Mouse (Mus musculus): ENCODE measurements around the gene Rbfox1. TPM values are rescaled to one million over a fixed set of nuclear protein-coding genes. Genes with fewer than 3 reads are reported as not detected.

Gene Rbfox1
- polyA plus RNA-seq, 1 experiment from 2014 or later = 75.8 TPM

DNA sequence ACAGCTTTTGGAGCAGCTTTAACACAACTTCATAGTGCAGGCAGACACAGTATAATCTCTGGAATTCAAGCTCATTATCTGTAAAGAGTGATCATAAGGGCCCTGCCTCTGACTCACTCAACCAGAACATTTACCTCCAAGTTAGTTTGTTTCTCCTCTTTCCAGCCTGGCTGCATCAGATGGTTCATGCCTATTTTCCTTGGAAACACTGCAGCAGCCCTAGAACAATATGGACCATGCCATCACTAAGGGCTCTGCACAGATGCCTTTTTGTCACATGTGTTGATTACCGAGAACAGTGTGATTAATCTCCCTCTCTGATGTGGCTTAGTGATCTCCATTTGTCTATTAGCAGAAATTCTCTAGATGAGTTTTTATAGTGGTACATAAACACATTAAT is 60.5 kb downstream of the Rbfox1 start:
- Histone ChIP-seq H3K4me1 (ENCODE audit: control insufficient read depth, insufficient read depth, low read length) (no peaks in the 10 kb centered on the region), H3K9ac (ENCODE audit: low read length) (no peak overlapping the region), H3K4me3 (ENCODE audit: low read depth, low read length) (no peak overlapping the region), H3K4me2 (ENCODE audit: low read length) (no peak overlapping the region), H3K9me3 (replicated peaks; ENCODE audit: control insufficient read depth, low read length) (no peaks in the 10 kb centered on the region), H3K27ac (ENCODE audit: low read depth, low read length) (no peak overlapping the region), H3K36me3 (ENCODE audit: control insufficient read depth, insufficient read depth, low read length) (no peaks in the 10 kb centered on the region), H3K27me3 (replicated peaks; ENCODE audit: control insufficient read depth, insufficient read depth, low read length) (no peaks in the 10 kb centered on the region)
- ATAC-seq (no peak), DNase-seq (ENCODE audit: low spot score) (no peak)
- 47% methylated on average over 1 of the region's 1 CpGs for WGBS

DNA sequence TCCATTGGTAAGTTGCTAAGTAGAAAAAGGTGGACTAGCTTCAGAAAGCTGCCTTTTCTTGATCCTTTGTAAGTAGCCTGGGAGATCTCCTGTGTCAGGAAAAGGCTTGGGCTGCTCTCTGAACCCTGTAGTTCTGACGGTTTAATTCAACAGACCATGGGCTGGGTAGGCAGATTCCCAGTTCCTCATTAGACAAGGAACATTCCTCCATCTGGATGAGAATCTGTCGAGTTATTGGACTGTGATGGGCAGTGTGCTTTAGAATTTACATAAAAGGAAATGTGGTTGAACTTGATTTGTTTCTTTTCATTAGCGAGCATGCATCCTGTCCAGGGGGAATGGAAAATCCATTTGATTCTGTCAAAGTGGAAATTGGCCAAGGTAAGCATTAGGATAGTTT is 68.0 kb downstream of the Rbfox1 start:
- WGBS = 79% methylated on average over 3 of the region's 3 CpGs
- ATAC-seq (no peak), DNase-seq (ENCODE audit: low spot score) (no peak)
- H3K4me3 ChIP-seq (ENCODE audit: low read depth, low read length) = no peak overlapping the region
- no peaks in the 10 kb centered on the region for H3K9me3 ChIP-seq (replicated peaks; ENCODE audit: control insufficient read depth, low read length)
- H3K27ac ChIP-seq (ENCODE audit: low read depth, low read length) = no peak overlapping the region
- no peaks in the 10 kb centered on the region for H3K27me3 ChIP-seq (replicated peaks; ENCODE audit: control insufficient read depth, insufficient read depth, low read length)
- no peaks in the 10 kb centered on the region for H3K4me1 ChIP-seq (ENCODE audit: control insufficient read depth, insufficient read depth, low read length)
- H3K4me2 ChIP-seq (ENCODE audit: low read length) = no peak overlapping the region
- no peak overlapping the region for H3K9ac ChIP-seq (ENCODE audit: low read length)
- H3K36me3 ChIP-seq (ENCODE audit: control insufficient read depth, insufficient read depth, low read length) = no peaks in the 10 kb centered on the region

DNA sequence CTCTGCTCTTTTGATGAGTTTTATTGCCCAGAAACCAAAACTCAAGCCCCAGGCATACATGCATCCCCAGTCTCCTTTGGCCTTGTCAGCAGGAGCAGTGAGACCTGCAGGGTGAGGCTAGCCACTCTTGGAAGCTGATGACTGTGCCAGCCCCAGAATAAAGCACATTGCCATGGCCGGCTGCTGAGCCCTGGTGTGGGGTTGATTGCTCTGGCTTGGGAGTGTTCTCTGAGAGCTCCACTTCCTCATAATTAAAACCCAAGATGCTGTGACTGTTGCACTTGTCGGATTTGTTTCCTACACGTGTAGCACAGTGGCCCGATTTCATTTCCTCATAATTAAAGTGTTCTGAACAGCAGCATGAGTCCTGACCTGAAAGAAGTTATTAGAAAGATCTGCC is 72.3 kb downstream of the Rbfox1 start:
- no peak overlapping the region for H3K9ac ChIP-seq (ENCODE audit: low read length)

DNA sequence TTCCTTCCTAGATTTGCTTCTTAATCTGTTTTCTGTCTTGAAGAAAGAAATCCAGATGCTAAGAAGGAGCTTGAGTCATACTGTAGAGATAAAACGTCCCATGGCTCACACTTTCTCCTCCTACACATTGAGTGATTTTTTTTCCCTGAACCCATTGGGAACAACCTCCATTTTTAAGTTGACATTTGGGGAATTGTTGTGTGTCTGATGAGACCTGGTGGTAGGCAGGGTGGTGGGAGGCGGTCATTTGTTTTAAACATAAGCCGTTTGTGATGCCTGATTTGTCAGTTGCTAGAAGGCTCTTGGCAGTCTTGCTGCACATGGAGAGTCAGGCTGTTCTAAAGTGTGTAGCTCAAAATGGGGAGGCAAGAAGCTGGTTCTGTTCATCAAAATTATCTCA is 76.6 kb downstream of the Rbfox1 start:
- Histone ChIP-seq H3K4me2 (ENCODE audit: low read length) (no peak overlapping the region), H3K27ac (ENCODE audit: low read depth, low read length) (no peak overlapping the region), H3K9me3 (replicated peaks; ENCODE audit: control insufficient read depth, low read length) (no peaks in the 10 kb centered on the region), H3K4me3 (ENCODE audit: low read depth, low read length) (no peak overlapping the region), H3K36me3 (ENCODE audit: control insufficient read depth, insufficient read depth, low read length) (no peaks in the 10 kb centered on the region), H3K4me1 (ENCODE audit: control insufficient read depth, insufficient read depth, low read length) (no peaks in the 10 kb centered on the region), H3K27me3 (replicated peaks; ENCODE audit: control insufficient read depth, insufficient read depth, low read length) (no peaks in the 10 kb centered on the region), H3K9ac (ENCODE audit: low read length) (no peak overlapping the region)
- no peak for ATAC-seq
- DNase-seq (ENCODE audit: low spot score) = no peak
- WGBS = 83% methylated on average over 3 of the region's 3 CpGs

More for the DNA sequence above, 72.3 kb downstream of the Rbfox1 start:
- Histone ChIP-seq H3K4me2 (ENCODE audit: low read length) (no peak overlapping the region), H3K27ac (ENCODE audit: low read depth, low read length) (no peak overlapping the region), H3K27me3 (replicated peaks; ENCODE audit: control insufficient read depth, insufficient read depth, low read length) (no peaks in the 10 kb centered on the region), H3K4me3 (ENCODE audit: low read depth, low read length) (no peak overlapping the region), H3K36me3 (ENCODE audit: control insufficient read depth, insufficient read depth, low read length) (no peaks in the 10 kb centered on the region), H3K4me1 (ENCODE audit: control insufficient read depth, insufficient read depth, low read length) (no peaks in the 10 kb centered on the region), H3K9me3 (replicated peaks; ENCODE audit: control insufficient read depth, low read length) (no peaks in the 10 kb centered on the region)
- 77% methylated on average over 4 of the region's 4 CpGs for WGBS
- no peak for ATAC-seq
- DNase-seq (ENCODE audit: low spot score) = no peak

DNA sequence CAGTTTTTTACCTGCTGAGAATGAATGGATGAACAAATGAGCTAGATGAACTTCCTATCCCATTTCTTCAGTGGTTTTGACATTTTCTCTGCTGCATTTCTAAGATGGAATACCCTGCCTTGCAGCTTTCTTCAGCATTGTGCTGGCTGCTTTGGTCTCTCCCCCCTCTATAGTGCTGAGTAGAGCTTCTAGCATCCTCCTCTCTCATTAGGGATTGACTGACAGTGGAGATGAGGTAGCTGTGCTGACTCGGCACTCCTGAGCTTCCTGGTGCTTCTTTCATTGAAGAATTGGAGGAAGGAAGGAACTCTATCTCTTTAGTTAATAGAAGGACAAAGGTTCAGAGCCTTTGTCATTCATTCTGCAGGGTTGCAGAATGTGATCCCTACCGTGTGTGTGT is 89.0 kb downstream of the Rbfox1 start:
- no peak for ATAC-seq
- WGBS = 48% methylated on average over 2 of the region's 2 CpGs
- Histone ChIP-seq H3K27ac (ENCODE audit: low read depth, low read length) (no peak overlapping the region), H3K9me3 (replicated peaks; ENCODE audit: control insufficient read depth, low read length) (no peaks in the 10 kb centered on the region), H3K4me1 (ENCODE audit: control insufficient read depth, insufficient read depth, low read length) (no peaks in the 10 kb centered on the region), H3K36me3 (ENCODE audit: control insufficient read depth, insufficient read depth, low read length) (no peaks in the 10 kb centered on the region), H3K27me3 (replicated peaks; ENCODE audit: control insufficient read depth, insufficient read depth, low read length) (no peaks in the 10 kb centered on the region), H3K4me2 (ENCODE audit: low read length) (no peak overlapping the region), H3K9ac (ENCODE audit: low read length) (no peak overlapping the region), H3K4me3 (ENCODE audit: low read depth, low read length) (no peak overlapping the region)
- DNase-seq (ENCODE audit: low spot score) = no peak

DNA sequence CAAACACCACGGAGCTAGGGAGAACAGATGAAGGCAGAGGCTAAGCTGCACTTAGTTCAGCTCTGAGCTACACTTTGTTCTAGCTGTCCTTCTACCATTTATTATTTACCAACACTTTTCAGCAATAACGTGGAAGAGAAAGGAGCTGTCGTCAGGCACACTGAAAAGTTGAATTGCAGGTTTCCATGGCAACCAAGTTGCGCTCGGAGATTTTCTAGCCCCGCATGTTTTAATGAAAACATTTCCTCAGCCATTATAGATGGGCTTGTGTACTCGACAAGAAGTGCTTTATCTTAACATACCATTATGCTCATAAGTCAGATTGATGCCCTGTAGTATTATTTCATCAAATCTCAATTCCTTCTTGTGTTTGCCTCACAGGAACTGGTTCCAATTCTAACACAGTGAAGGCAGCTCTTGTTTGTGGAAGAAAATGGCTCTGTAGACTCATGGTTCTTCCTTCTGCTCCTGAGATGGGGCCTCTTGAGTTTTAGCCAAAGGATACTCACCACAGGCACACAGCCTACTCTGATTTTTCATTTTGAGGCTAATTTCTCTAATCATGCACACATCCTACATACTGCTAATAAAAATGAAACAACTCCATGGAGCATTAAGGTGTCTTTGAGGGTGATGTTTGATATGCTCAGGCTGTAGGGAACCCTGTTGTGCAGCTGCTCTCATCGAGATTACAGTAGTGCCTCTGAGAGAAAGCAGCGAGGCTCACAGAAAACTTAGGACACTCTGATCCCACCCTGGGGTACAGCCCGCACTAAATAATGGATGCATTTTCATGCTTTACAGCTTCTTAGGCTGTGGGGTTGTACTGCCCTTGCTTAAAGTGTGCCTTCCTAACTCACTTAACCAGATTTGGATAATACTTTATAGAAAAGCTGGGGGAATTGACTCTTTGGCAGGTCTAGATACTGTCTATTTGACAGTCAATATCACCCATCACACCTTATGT is 107.2 kb downstream of the Rbfox1 start:
- peaks cover 9% of the 10 kb centered on the region for H3K4me1 ChIP-seq (ENCODE audit: control insufficient read depth, insufficient read depth, low read length)
- H3K9ac ChIP-seq (ENCODE audit: low read length) = no peak overlapping the region
- peak overlapping the region; percentile 10; the same call in 1 of the 2 replicates for H3K27ac ChIP-seq (ENCODE audit: low read depth, low read length)
- H3K9me3 ChIP-seq (replicated peaks; ENCODE audit: control insufficient read depth, low read length) = no peaks in the 10 kb centered on the region
- DNase-seq (ENCODE audit: low spot score) (peak; percentile 86), ATAC-seq (peak; percentile 82)
- 0 out of 2 replicates have a peak overlapping the region, but pooled peaks have one; percentile 10 for H3K4me2 ChIP-seq (ENCODE audit: low read length)
- H3K4me3 ChIP-seq (ENCODE audit: low read depth, low read length) = no peak overlapping the region
- 15% methylated on average over 10 of the region's 10 CpGs for WGBS
- H3K27me3 ChIP-seq (replicated peaks; ENCODE audit: control insufficient read depth, insufficient read depth, low read length) = no peaks in the 10 kb centered on the region
- H3K36me3 ChIP-seq (ENCODE audit: control insufficient read depth, insufficient read depth, low read length) = no peaks in the 10 kb centered on the region

DNA sequence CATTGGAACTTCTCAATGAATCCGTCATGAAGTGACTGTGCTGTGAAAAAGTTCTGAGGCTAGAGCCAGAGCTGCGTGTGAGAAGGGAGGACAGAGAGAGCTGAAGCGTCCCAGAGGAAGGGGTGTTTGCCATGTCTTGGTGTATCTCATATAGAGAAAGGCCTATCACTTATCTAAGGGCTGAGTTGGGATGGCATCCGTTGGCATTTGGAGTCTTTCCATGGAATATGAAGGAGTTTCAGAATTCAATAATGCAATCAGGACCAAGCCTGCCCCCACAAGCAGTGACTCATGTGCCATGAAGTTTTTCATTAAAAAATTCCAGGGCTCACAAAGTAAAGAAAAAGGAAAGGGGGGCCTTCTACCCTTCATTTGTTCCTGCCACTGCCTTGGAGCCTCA is 112.0 kb downstream of the Rbfox1 start:
- DNase-seq (ENCODE audit: low spot score) = no peak
- no peak for ATAC-seq
- Histone ChIP-seq H3K4me1 (ENCODE audit: control insufficient read depth, insufficient read depth, low read length) (peaks cover 8% of the 10 kb centered on the region), H3K4me3 (ENCODE audit: low read depth, low read length) (no peak overlapping the region), H3K27me3 (replicated peaks; ENCODE audit: control insufficient read depth, insufficient read depth, low read length) (no peaks in the 10 kb centered on the region), H3K27ac (ENCODE audit: low read depth, low read length) (no peak overlapping the region), H3K36me3 (ENCODE audit: control insufficient read depth, insufficient read depth, low read length) (no peaks in the 10 kb centered on the region), H3K9ac (ENCODE audit: low read length) (no peak overlapping the region), H3K4me2 (ENCODE audit: low read length) (no peak overlapping the region), H3K9me3 (replicated peaks; ENCODE audit: control insufficient read depth, low read length) (no peaks in the 10 kb centered on the region)
- 32% methylated on average over 4 of the region's 4 CpGs for WGBS

DNA sequence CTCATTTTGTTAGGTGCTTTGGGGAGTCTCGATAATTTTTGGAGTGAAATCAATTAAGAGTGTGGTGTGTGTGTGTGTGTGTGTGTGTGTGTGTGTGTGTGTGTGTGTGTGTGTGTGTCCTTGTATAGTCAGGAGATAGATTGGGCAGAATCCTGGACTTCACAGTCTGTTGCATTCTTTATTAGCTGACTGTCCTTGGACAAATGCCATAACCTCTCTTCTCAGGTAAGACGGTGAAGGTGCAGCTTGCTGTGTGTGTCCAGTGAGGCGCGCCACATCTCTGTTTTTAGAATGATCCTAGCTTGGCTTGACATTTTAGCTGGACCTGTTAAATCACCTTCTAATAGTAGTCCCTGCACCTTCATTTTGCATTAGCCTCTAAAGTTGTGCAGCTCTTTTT is 112.5 kb downstream of the Rbfox1 start:
- 55% methylated on average over 4 of the region's 4 CpGs for WGBS
- H3K4me1 ChIP-seq (ENCODE audit: control insufficient read depth, insufficient read depth, low read length) = peaks cover 3% of the 10 kb centered on the region
- no peak overlapping the region for H3K27ac ChIP-seq (ENCODE audit: low read depth, low read length)
- no peaks in the 10 kb centered on the region for H3K36me3 ChIP-seq (ENCODE audit: control insufficient read depth, insufficient read depth, low read length)
- no peak overlapping the region for H3K9ac ChIP-seq (ENCODE audit: low read length)
- no peak for ATAC-seq
- H3K9me3 ChIP-seq (replicated peaks; ENCODE audit: control insufficient read depth, low read length) = no peaks in the 10 kb centered on the region
- no peaks in the 10 kb centered on the region for H3K27me3 ChIP-seq (replicated peaks; ENCODE audit: control insufficient read depth, insufficient read depth, low read length)
- no peak overlapping the region for H3K4me3 ChIP-seq (ENCODE audit: low read depth, low read length)
- DNase-seq (ENCODE audit: low spot score) = no peak
- H3K4me2 ChIP-seq (ENCODE audit: low read length) = no peak overlapping the region

DNA sequence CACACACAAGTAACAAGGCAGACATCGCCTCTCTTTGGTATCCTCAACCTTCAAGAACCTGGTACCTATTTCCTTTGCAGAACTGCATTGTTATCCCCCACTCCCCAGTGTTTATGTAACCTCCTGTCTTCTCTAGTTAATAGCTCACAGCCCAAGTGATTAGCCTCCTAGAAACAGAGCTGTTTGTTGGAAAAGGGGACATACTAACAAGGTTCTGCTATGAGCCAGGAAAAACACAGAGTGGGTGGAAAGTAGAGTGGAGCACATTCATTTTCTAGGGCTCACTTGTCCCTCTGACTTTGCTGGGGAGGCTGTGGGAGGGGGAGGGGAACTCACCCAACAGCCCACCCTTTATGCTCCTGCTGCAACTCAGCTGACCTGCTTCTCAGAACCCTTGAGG is 114.9 kb downstream of the Rbfox1 start:
- ATAC-seq (no peak), DNase-seq (ENCODE audit: low spot score) (no peak)
- H3K4me3 ChIP-seq (ENCODE audit: low read depth, low read length) = no peak overlapping the region
- H3K27ac ChIP-seq (ENCODE audit: low read depth, low read length) = no peak overlapping the region
- no peak overlapping the region for H3K4me2 ChIP-seq (ENCODE audit: low read length)
- H3K9me3 ChIP-seq (replicated peaks; ENCODE audit: control insufficient read depth, low read length) = no peaks in the 10 kb centered on the region
- no peaks in the 10 kb centered on the region for H3K36me3 ChIP-seq (ENCODE audit: control insufficient read depth, insufficient read depth, low read length)
- no peaks in the 10 kb centered on the region for H3K27me3 ChIP-seq (replicated peaks; ENCODE audit: control insufficient read depth, insufficient read depth, low read length)
- H3K9ac ChIP-seq (ENCODE audit: low read length) = no peak overlapping the region
- H3K4me1 ChIP-seq (ENCODE audit: control insufficient read depth, insufficient read depth, low read length) = no peaks in the 10 kb centered on the region
- WGBS = 79% methylated on average over 1 of the region's 1 CpGs
